Mouse (Mus musculus) limb, embryonic 11.5 days (tissue): ENCODE data around the gene Ncoa7. TPM values are rescaled to one million over a fixed set of nuclear protein-coding genes. Genes with fewer than 3 reads are reported as not detected.

Experiments used
- ATAC-seq: fragments of 200-750 bp; cut with Nextera tagmentation; 2 replicates; pipeline ENCODE4 v1.8.0; 2017; ENCODE audit warnings: low read depth; ENCODE audit not compliant: insufficient number of reproducible peaks, low FRiP score, low TSS enrichment
- DNase-seq: peaks from one replicate; pipeline ENCODE4 v3.0.0-alpha.2; 2015; ENCODE audit warnings: low spot score
- H3K27ac ChIP-seq: fragments of 300-500 bp; sonication (generic); replicated peaks from 2 replicates; pipeline ENCODE4 v1.5.1; 2014; ENCODE audit warnings: low read depth, mild to moderate bottlenecking, low read length
- H3K27me3 ChIP-seq: fragments of 300-500 bp; sonication (generic); 2 replicates; pipeline ENCODE4 v1.6.1; 2014; ENCODE audit warnings: mild to moderate bottlenecking, low read length, mixed read lengths; ENCODE audit not compliant: control insufficient read depth, insufficient read depth
- H3K36me3 ChIP-seq: fragments of 300-500 bp; sonication (generic); 2 replicates; pipeline ENCODE4 v1.6.1; 2014; ENCODE audit warnings: mild to moderate bottlenecking, low read length, moderate library complexity, mixed read lengths; ENCODE audit not compliant: control insufficient read depth, insufficient read depth
- H3K4me1 ChIP-seq: fragments of 300-500 bp; sonication (generic); 2 replicates; pipeline ENCODE4 v1.6.1; 2014; ENCODE audit warnings: low read length, mixed read lengths; ENCODE audit not compliant: control insufficient read depth, insufficient read depth
- H3K4me2 ChIP-seq: fragments of 300-500 bp; sonication (generic); 2 replicates; pipeline ENCODE4 v1.6.1; 2014; ENCODE audit warnings: low read depth, mild to moderate bottlenecking, moderate library complexity; ENCODE audit not compliant: severe bottlenecking
- H3K4me3 ChIP-seq: fragments of 300-500 bp; sonication (generic); 2 replicates; pipeline ENCODE4 v1.5.1; 2014; ENCODE audit warnings: low read depth, low read length
- H3K9ac ChIP-seq: fragments of 300-500 bp; sonication (generic); 2 replicates; pipeline ENCODE4 v1.6.1; 2014; ENCODE audit warnings: mild to moderate bottlenecking, low read length
- H3K9me3 ChIP-seq: fragments of 300-500 bp; sonication (generic); 2 replicates; pipeline ENCODE4 v1.6.1; 2016; ENCODE audit warnings: low read length; ENCODE audit not compliant: control insufficient read depth
- WGBS: fragments of 180-500 bp; shearing (Covaris S2); extraction: QIAGEN DNeasy Blood & Tissue Kit; methylation state at CpG from one replicate; pipeline ENCODE4 v1.1.7; 2014; 5-methylcytosine and 5-hydroxymethylcytosine counted together
- polyA plus RNA-seq: library from polyadenylated mRNA; unstranded; fragments of >200 nt; fragmentation: Nextera tagmentation; extraction: Ambion mirVana; gene quantifications from 2 replicates; pipeline ENCODE4 v1.2.1, GENCODE M21; 2014

Gene Ncoa7
- polyA plus RNA-seq, 1 experiment from 2014 or later, result 9.4 TPM

- no peaks in the 10 kb centered on the region for H3K9me3 ChIP-seq
- H3K9ac ChIP-seq, result no peak overlapping the region
- H3K27ac ChIP-seq, result no peak overlapping the region
- no peak overlapping the region for H3K4me2 ChIP-seq
- H3K36me3 ChIP-seq, result no peaks in the 10 kb centered on the region
- H3K27me3 ChIP-seq, result no peaks in the 10 kb centered on the region
- DNase-seq, result no peak
- no peaks in the 10 kb centered on the region for H3K4me1 ChIP-seq
- 81% methylated on average over 4 of the region's 4 CpGs for WGBS
- ATAC-seq, result no peak
- H3K4me3 ChIP-seq, result no peak overlapping the region
Observed at GRCm38 (mm10) chr10:30762284-30762964, 40.7 kb downstream of the Ncoa7 start.

DNA sequence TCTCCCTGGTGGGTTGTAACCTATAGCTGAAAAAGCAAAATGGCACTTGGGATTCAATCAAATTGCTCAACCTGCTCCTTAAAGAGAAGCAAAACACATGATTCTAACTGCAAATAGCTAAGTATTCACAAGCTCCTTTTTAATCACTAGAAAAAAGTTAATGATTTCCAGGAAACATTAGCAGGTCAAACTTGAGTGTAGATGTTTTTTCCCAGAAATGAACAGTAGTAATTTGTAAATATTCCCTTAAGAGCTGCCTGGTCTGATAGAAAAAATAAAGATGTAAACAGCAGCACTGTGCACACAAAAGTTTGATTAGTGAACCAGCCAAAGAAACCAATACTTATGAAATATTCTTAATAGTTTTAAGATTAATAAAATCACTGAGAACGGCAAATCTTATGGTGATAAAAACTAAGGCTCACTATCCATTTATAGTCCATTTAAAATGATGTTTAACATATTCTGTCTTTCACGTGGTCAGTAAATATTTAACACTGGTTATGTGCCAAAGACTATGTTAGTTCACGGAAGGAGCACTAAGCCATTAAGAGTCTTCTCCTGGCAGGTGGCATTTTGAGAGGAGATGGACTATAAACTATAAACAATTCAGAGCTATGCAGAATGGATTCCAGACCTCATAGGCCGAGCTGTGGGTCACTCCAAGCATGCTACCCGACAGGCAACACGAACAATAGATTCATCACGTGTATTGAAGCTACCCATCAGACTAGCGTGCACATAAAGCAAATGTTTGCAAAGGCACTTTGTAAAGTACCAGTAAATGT is 43.6 kb downstream of the Ncoa7 start:
- Histone ChIP-seq H3K4me2 (no peak overlapping the region), H3K4me3 (no peak overlapping the region), H3K4me1 (no peaks in the 10 kb centered on the region), H3K9ac (no peak overlapping the region), H3K27ac (no peak overlapping the region), H3K27me3 (no peaks in the 10 kb centered on the region), H3K9me3 (no peaks in the 10 kb centered on the region), H3K36me3 (no peaks in the 10 kb centered on the region)
- no peak for DNase-seq
- no peak for ATAC-seq
- 88% methylated on average over 8 of the region's 8 CpGs for WGBS

DNA sequence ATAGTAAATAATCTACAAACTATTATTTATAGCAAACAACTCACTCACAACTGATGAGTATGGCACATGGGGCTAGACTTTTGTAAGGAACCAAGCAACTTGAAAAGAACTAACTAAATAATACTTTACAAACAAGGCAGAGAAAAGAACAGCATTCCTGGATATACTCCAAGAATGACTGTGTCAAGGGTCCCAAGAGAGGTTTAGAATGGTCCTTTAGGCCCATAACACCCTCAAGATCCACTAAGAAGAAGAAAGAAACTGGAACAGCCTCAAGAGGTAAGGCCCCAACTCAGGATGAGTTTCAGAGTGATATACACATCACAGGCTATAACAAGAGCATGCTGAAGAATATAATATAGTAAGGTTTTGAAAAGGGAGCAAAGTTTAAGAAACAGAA is 47.1 kb downstream of the Ncoa7 start:
- Histone ChIP-seq H3K4me3 (no peak overlapping the region), H3K9me3 (no peaks in the 10 kb centered on the region), H3K9ac (no peak overlapping the region), H3K36me3 (no peaks in the 10 kb centered on the region; the same call in 1 of the 2 replicates), H3K4me2 (no peak overlapping the region), H3K4me1 (no peaks in the 10 kb centered on the region), H3K27me3 (no peaks in the 10 kb centered on the region), H3K27ac (no peak overlapping the region)
- DNase-seq (no peak), ATAC-seq (no peak)

DNA sequence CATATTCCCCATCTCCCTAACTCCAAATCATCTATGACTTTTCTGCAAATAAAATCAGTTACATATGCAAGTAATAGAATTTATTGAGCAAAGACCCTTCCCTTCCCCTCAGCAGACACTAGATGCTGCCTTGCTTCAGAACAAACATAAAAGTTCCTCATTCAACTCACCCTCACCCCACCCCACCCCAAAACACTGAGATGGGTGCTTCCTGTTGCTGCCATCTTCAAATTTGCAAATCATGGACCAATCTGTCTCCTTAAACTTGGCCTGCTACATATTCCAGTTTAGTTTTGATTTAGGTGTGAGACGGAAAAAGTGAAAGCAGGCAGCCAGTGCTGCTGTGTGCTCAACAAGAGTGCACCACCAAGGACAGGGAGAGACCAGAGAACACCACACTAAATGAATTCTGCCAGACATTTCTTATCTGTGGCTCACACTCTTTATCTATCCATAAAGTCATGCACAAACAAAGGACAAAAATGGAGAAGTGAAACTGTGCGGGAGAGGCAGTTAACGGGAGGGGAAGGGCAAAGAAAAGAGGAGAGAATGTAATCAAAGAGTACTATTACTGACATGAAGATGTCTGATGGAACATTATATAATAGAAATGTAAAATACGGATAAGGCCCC is 48.2 kb downstream of the Ncoa7 start:
- H3K4me1 ChIP-seq, result no peaks in the 10 kb centered on the region
- 87% methylated on average over 4 of the region's 4 CpGs for WGBS
- H3K27me3 ChIP-seq, result no peaks in the 10 kb centered on the region
- no peaks in the 10 kb centered on the region; the same call in 1 of the 2 replicates for H3K36me3 ChIP-seq
- DNase-seq, result no peak
- H3K9me3 ChIP-seq, result no peaks in the 10 kb centered on the region
- ATAC-seq, result no peak
- H3K9ac ChIP-seq, result no peak overlapping the region
- H3K27ac ChIP-seq, result no peak overlapping the region
- no peak overlapping the region for H3K4me3 ChIP-seq
- H3K4me2 ChIP-seq, result no peak overlapping the region

- Histone ChIP-seq H3K36me3 (no peaks in the 10 kb centered on the region; the same call in 1 of the 2 replicates), H3K4me2 (no peak overlapping the region), H3K27ac (no peak overlapping the region), H3K27me3 (no peaks in the 10 kb centered on the region), H3K4me3 (no peak overlapping the region), H3K4me1 (no peaks in the 10 kb centered on the region), H3K9ac (no peak overlapping the region), H3K9me3 (no peaks in the 10 kb centered on the region)
- DNase-seq (no peak), ATAC-seq (no peak)
- WGBS, result 64% methylated on average over 3 of the region's 3 CpGs
Observed at GRCm38 (mm10) chr10:30754082-30754481, 49.0 kb downstream of the Ncoa7 start.

DNA sequence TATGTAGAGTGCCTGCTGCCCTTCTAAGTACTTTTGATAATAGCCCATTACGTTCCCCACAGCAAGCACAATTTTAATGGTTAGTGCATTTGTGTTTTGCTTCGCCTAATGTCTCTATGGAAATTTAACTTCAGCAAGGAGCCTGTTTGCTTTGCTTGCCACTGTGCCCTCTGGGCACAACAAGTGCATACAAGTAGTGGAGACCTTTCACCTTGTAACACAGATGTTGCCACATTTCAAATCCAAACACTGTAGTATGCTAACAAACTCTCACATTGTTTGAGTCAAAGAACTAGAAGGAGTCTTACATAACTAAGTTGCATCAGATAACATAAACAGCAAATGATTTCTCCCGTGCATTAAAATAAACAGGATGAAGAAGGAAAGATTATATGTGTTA is 50.6 kb downstream of the Ncoa7 start:
- no peaks in the 10 kb centered on the region for H3K4me1 ChIP-seq
- DNase-seq (no peak), ATAC-seq (no peak)
- no peaks in the 10 kb centered on the region for H3K27me3 ChIP-seq
- WGBS, result 85% methylated on average over 3 of the region's 3 CpGs
- H3K27ac ChIP-seq, result no peak overlapping the region
- no peak overlapping the region for H3K9ac ChIP-seq
- no peak overlapping the region for H3K4me2 ChIP-seq
- H3K36me3 ChIP-seq, result no peaks in the 10 kb centered on the region; the same call in 1 of the 2 replicates
- no peaks in the 10 kb centered on the region for H3K9me3 ChIP-seq
- no peak overlapping the region for H3K4me3 ChIP-seq

DNA sequence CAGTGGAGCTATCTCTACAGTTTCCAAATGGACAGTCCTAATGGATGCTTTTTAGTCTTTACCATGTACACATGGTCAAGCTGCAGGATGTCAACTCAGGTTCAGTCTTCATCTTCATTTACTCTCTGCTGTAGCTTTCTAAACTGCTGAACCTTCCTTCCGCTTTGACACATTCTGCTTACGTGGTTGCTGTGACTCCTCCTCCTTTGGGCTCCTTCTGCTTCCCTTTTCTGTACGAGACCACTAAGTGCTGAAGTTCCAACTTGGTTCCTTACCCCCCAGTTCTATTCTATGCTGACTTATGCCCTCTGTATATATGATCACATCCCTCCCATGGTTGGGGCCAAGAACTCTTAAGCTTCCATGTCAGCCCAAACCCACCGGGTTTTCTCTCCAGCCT is 51.5 kb downstream of the Ncoa7 start:
- WGBS, result 96% methylated on average over 4 of the region's 4 CpGs
- Histone ChIP-seq H3K36me3 (no peaks in the 10 kb centered on the region; the same call in 1 of the 2 replicates), H3K4me2 (no peak overlapping the region), H3K27me3 (no peaks in the 10 kb centered on the region), H3K4me3 (no peak overlapping the region), H3K9me3 (no peaks in the 10 kb centered on the region), H3K9ac (no peak overlapping the region), H3K27ac (no peak overlapping the region), H3K4me1 (no peaks in the 10 kb centered on the region)
- DNase-seq, result no peak
- ATAC-seq, result no peak

GRCm38 (mm10) chr10:30749807-30750206 is 53.3 kb downstream of the Ncoa7 start:
- ATAC-seq, result no peak
- 90% methylated on average over 4 of the region's 4 CpGs for WGBS
- H3K4me3 ChIP-seq, result no peak overlapping the region
- H3K27me3 ChIP-seq, result no peaks in the 10 kb centered on the region
- no peaks in the 10 kb centered on the region; the same call in 1 of the 2 replicates for H3K36me3 ChIP-seq
- H3K4me1 ChIP-seq, result no peaks in the 10 kb centered on the region
- DNase-seq, result no peak
- H3K4me2 ChIP-seq, result no peak overlapping the region
- H3K27ac ChIP-seq, result no peak overlapping the region
- no peaks in the 10 kb centered on the region for H3K9me3 ChIP-seq
- H3K9ac ChIP-seq, result no peak overlapping the region
